Mouse (Mus musculus): ENCODE results near the gene Mfap1a. TPM values are rescaled to one million over a fixed set of nuclear protein-coding genes. Genes with fewer than 3 reads are reported as not detected.

Gene Mfap1a
- polyA plus RNA-seq, 1 experiment from 2014 or later = 18.6 TPM

GRCm38 (mm10) chr2:121449545-121450011 lies 56.9 kb downstream of the Mfap1a start:
- no peaks in the 10 kb centered on the region for H3K27me3 ChIP-seq (replicated peaks)
- ATAC-seq (ENCODE audit: insufficient number of reproducible peaks, low FRiP score) = peak; percentile 9
- WGBS = 0% methylated on average over 53 of the region's 54 CpGs

GRCm38 (mm10) chr2:121448739-121449535 lies 57.5 kb downstream of the Mfap1a start, which contains the start of gene Serf2:
Gene Serf2 (plus strand): TSS chr2:121449195.
- Histone ChIP-seq H3K4me2 (peak within 1 kb of the TSS; percentile 89), H3K27me3 (replicated peaks) (no peaks in the 10 kb centered on the region), H3K4me1 (replicated peaks) (peaks cover 40% of the 10 kb centered on the region), H3K9me3 (replicated peaks) (no peaks in the 10 kb centered on the region), H3K9ac (peak within 1 kb of the TSS; percentile 96), H3K4me3 (peak within 1 kb of the TSS; percentile 90), H3K27ac (ENCODE audit: poor library complexity, severe bottlenecking) (peak within 1 kb of the TSS; percentile 98), H3K36me3 (peaks cover 27% of the 10 kb centered on the region)
- under 1% methylated on average over 73 of the region's 74 CpGs for WGBS
- peak; percentile 99 for ATAC-seq (ENCODE audit: insufficient number of reproducible peaks, low FRiP score)

More at GRCm38 (mm10) chr2:121449545-121450011, 56.9 kb downstream of the Mfap1a start:
- Histone ChIP-seq H3K9me3 (replicated peaks) (no peaks in the 10 kb centered on the region), H3K4me1 (replicated peaks) (peaks cover 42% of the 10 kb centered on the region), H3K27ac (ENCODE audit: poor library complexity, severe bottlenecking) (peak overlapping the region; percentile 98), H3K36me3 (peaks cover 31% of the 10 kb centered on the region), H3K9ac (peak overlapping the region; percentile 96), H3K4me3 (peak overlapping the region; percentile 90), H3K4me2 (peak overlapping the region; percentile 86)

- H3K27ac ChIP-seq (ENCODE audit: poor library complexity, severe bottlenecking) = peak overlapping the region; percentile 97
- H3K4me1 ChIP-seq (replicated peaks) = peaks cover 35% of the 10 kb centered on the region
- H3K9ac ChIP-seq = peak overlapping the region; percentile 79
- WGBS = 13% methylated on average over 9 of the region's 9 CpGs
- H3K36me3 ChIP-seq = peaks cover 19% of the 10 kb centered on the region
- H3K4me2 ChIP-seq = peak overlapping the region; percentile 89
- no peaks in the 10 kb centered on the region for H3K9me3 ChIP-seq (replicated peaks)
- no peaks in the 10 kb centered on the region for H3K27me3 ChIP-seq (replicated peaks)
- H3K4me3 ChIP-seq = peak overlapping the region; percentile 90
- no peak for ATAC-seq (ENCODE audit: insufficient number of reproducible peaks, low FRiP score)
Measured at GRCm38 (mm10) chr2:121448136-121448535, 58.3 kb downstream of the Mfap1a start.

- Histone ChIP-seq H3K4me3 (no peak overlapping the region), H3K4me1 (replicated peaks) (peaks cover 35% of the 10 kb centered on the region), H3K27me3 (replicated peaks) (no peaks in the 10 kb centered on the region), H3K9ac (no peak overlapping the region), H3K4me2 (no peak overlapping the region), H3K9me3 (replicated peaks) (no peaks in the 10 kb centered on the region), H3K27ac (ENCODE audit: poor library complexity, severe bottlenecking) (no peak overlapping the region), H3K36me3 (peaks cover 9% of the 10 kb centered on the region)
- WGBS = 88% methylated on average over 3 of the region's 3 CpGs
- ATAC-seq (ENCODE audit: insufficient number of reproducible peaks, low FRiP score) = no peak
Measured at GRCm38 (mm10) chr2:121447006-121447405, 59.5 kb downstream of the Mfap1a start.

GRCm38 (mm10) chr2:121446506-121446905 lies 60.0 kb downstream of the Mfap1a start:
- WGBS = 84% methylated on average over 4 of the region's 4 CpGs

GRCm38 (mm10) chr2:121445117-121445516 lies 61.3 kb downstream of the Mfap1a start:
- Histone ChIP-seq H3K4me3 (no peak overlapping the region), H3K27ac (ENCODE audit: poor library complexity, severe bottlenecking) (no peak overlapping the region), H3K36me3 (no peaks in the 10 kb centered on the region), H3K9ac (no peak overlapping the region), H3K27me3 (replicated peaks) (peaks cover 12% of the 10 kb centered on the region; the same call in 1 of the 2 replicates), H3K4me2 (no peak overlapping the region), H3K4me1 (replicated peaks) (peaks cover 27% of the 10 kb centered on the region), H3K9me3 (replicated peaks) (no peaks in the 10 kb centered on the region)
- 79% methylated on average over 3 of the region's 3 CpGs for WGBS
- ATAC-seq (ENCODE audit: insufficient number of reproducible peaks, low FRiP score) = no peak

More at GRCm38 (mm10) chr2:121446506-121446905, 60.0 kb downstream of the Mfap1a start:
- no peak overlapping the region for H3K4me3 ChIP-seq
- peaks cover 7% of the 10 kb centered on the region for H3K36me3 ChIP-seq
- 0 out of 2 replicates have a peak, but pooled peaks cover 3% of the 10 kb centered on the region for H3K27me3 ChIP-seq (replicated peaks)
- peaks cover 38% of the 10 kb centered on the region for H3K4me1 ChIP-seq (replicated peaks)
- no peaks in the 10 kb centered on the region for H3K9me3 ChIP-seq (replicated peaks)
- H3K27ac ChIP-seq (ENCODE audit: poor library complexity, severe bottlenecking) = no peak overlapping the region
- no peak for ATAC-seq (ENCODE audit: insufficient number of reproducible peaks, low FRiP score)
- H3K9ac ChIP-seq = no peak overlapping the region
- no peak overlapping the region for H3K4me2 ChIP-seq

- Histone ChIP-seq H3K4me2 (peak within 1 kb of the TSS; percentile 97), H3K27me3 (replicated peaks) (peaks cover 12% of the 10 kb centered on the region; the same call in 1 of the 2 replicates), H3K9me3 (replicated peaks) (no peaks in the 10 kb centered on the region), H3K4me3 (peak within 1 kb of the TSS; percentile 59; the same call in 1 of the 2 replicates), H3K4me1 (replicated peaks) (peaks cover 27% of the 10 kb centered on the region), H3K36me3 (peaks cover 9% of the 10 kb centered on the region), H3K27ac (ENCODE audit: poor library complexity, severe bottlenecking) (no peak within 1 kb of the TSS), H3K9ac (no peak within 1 kb of the TSS)
- ATAC-seq (ENCODE audit: insufficient number of reproducible peaks, low FRiP score) = no peak
- 84% methylated on average over 1 of the region's 1 CpGs for WGBS
Measured at GRCm38 (mm10) chr2:121444178-121444577, 62.3 kb downstream of the Mfap1a start, which contains the start of gene Ell3. Gene Ell3 (minus strand): TSS chr2:121444278.

- Histone ChIP-seq H3K4me3 (peak overlapping the region; percentile 59), H3K4me1 (replicated peaks) (peaks cover 25% of the 10 kb centered on the region), H3K27me3 (replicated peaks) (peaks cover 12% of the 10 kb centered on the region; the same call in 1 of the 2 replicates), H3K9me3 (replicated peaks) (no peaks in the 10 kb centered on the region), H3K36me3 (peaks cover 20% of the 10 kb centered on the region), H3K9ac (peak overlapping the region; percentile 63), H3K27ac (ENCODE audit: poor library complexity, severe bottlenecking) (no peak overlapping the region), H3K4me2 (peak overlapping the region; percentile 97)
- WGBS = 18% methylated on average over 8 of the region's 8 CpGs
- ATAC-seq (ENCODE audit: insufficient number of reproducible peaks, low FRiP score) = no peak
Measured at GRCm38 (mm10) chr2:121443068-121443349, 63.5 kb downstream of the Mfap1a start.

GRCm38 (mm10) chr2:121442259-121443067 lies 64.0 kb downstream of the Mfap1a start:
- peak overlapping the region; percentile 63 for H3K9ac ChIP-seq
- H3K27ac ChIP-seq (ENCODE audit: poor library complexity, severe bottlenecking) = no peak overlapping the region
- peak overlapping the region; percentile 97 for H3K4me2 ChIP-seq
- H3K4me1 ChIP-seq (replicated peaks) = peaks cover 20% of the 10 kb centered on the region
- peak; percentile 93 for ATAC-seq (ENCODE audit: insufficient number of reproducible peaks, low FRiP score)
- 1% methylated on average over 30 of the region's 30 CpGs for WGBS
- H3K27me3 ChIP-seq (replicated peaks) = peaks cover 12% of the 10 kb centered on the region; the same call in 1 of the 2 replicates
- H3K4me3 ChIP-seq = peak overlapping the region; percentile 59
- H3K36me3 ChIP-seq = peaks cover 26% of the 10 kb centered on the region
- no peaks in the 10 kb centered on the region for H3K9me3 ChIP-seq (replicated peaks)
